In genomic region chr13:93267151-93267550, GRCm38 (mm10) we compare ENCODE assay signal across 23 mouse cellular contexts. TPM values are rescaled to one million over a fixed set of nuclear protein-coding genes. Genes with fewer than 3 reads are reported as not detected.
DNase-seq lines count a peak whose midpoint lies in the region; TF ChIP-seq lines count a peak whose summit lies in the region.
"Had no signal": no experiment of that assay in that cellular context is flagged by ENCODE, and none has a peak within 500 bp of the region (broad histone marks: within the 10 kb centered on the region; RNA-seq: fewer than 3 reads in every experiment).

No protein-coding gene starts in this region.

- no peak overlapping the region for H3K4me3 ChIP-seq in left cerebral cortex, adult 2 months
- H3K4me3 ChIP-seq: embryonic facial prominence, embryonic 12.5 days; embryonic facial prominence, embryonic 15.5 days; heart, adult 2 months; heart, embryonic 13.5 days had no signal

- DNase-seq in frontal cortex, adult 2 months (ENCODE audit: extremely low spot score in 1 of 2, low spot score in 1 of 2) = peak; percentile 16 to 55
- no peak for DNase-seq in frontal cortex, postnatal 14 days (ENCODE audit: low spot score in 2 of 2)
- DNase-seq in left cerebral cortex, adult 2 months (ENCODE audit: extremely low spot score in 1 of 2, low spot score in 2 of 2) = peak in 1 of 2 experiments; percentile 20
- no peak for DNase-seq in left cerebral cortex, adult 11 months (ENCODE audit: low spot score)
- DNase-seq in brain, adult 2 months (ENCODE audit: low read depth, low spot score) = peak; percentile 74
- DNase-seq in thymus, postnatal 36 days = no peak
- DNase-seq: adrenal gland, postnatal 10 days; adrenal gland, postnatal 36 days; B cell, adult 2 months; cerebellum, adult 11 months; cerebellum, adult 2 months; cerebellum, adult 9-11 months; cerebellum, postnatal 25 days; forebrain, postnatal 0 days; gastrocnemius, postnatal 25 days; heart, adult 2 months; heart, postnatal 14 days; heart, postnatal 4 days had no signal

- intact Hi-C loops in left cerebral cortex, adult 2 months (cut with DNase I) = loop anchor here (2.0 kb wide), 1 partner anchor 32 kb away; the partner anchor contains the start of gene Homer1

- TF ChIP-seq CTCF in left cerebral cortex, adult 2 months (IDR thresholded peaks at IDR 0.05) = no peak

- H3K27ac ChIP-seq in left cerebral cortex, adult 2 months = peak overlapping the region; percentile 83
- H3K27ac ChIP-seq: embryonic facial prominence, embryonic 12.5 days; embryonic facial prominence, embryonic 15.5 days; heart, adult 2 months; heart, embryonic 13.5 days; hindbrain, embryonic 14.5 days; hindbrain, postnatal 0 days had no signal

RNA-seq across cellular contexts. Expression of gene Homer1, which starts 32.3 kb away (rescaled TPM):
- polyA plus RNA-seq in frontal cortex, adult 2 months (2012; rRNA removed) = 48.5 and 58.2 TPM in 2 replicates
- total RNA-seq in left cerebral cortex, adult 2 months (2021) = 100 to 1,000 TPM; 381 to 464 TPM

Comparison
In these comparisons a context has a peak if more than half of its experiments do, and no peak if none do; other contexts are left out.
1. DNase-seq: peak in frontal cortex, adult 2 months (2 of 2) and brain, adult 2 months (single experiment); none in frontal cortex, postnatal 14 days (0 of 2), left cerebral cortex, adult 11 months (single experiment) and thymus, postnatal 36 days (0 of 2).